Mouse (Mus musculus) urinary bladder, adult 18-20 months (tissue): ENCODE results near the gene Gm49396.

ENCODE experiments used
- DNase-seq, 2 experiments: peaks; one replicate each; pipeline ENCODE4 v3.0.0; 2022; ENCODE audit warnings: low spot score in 2 of 2, mixed read lengths in 2 of 2

The Gm49396 gene

GRCm38 (mm10) chr7:30586455-30587020, 23.4 kb downstream of the Gm49396 start:
- no peak for DNase-seq

- DNase-seq, result peak in 1 of 2 experiments; percentile 73
Measured at GRCm38 (mm10) chr7:30587842-30588667, 24.9 kb downstream of the Gm49396 start.

GRCm38 (mm10) chr7:30588676-30589434, 25.7 kb downstream of the Gm49396 start, which contains the start of gene Kmt2b:
TSS of gene Kmt2b (minus strand) at chr7:30588726.
- peak; percentile 89 to 98 for DNase-seq

- DNase-seq, result peak; percentile 73 to 85
Measured at GRCm38 (mm10) chr7:30589435-30590301, 26.5 kb downstream of the Gm49396 start.

- no peak for DNase-seq
Measured at GRCm38 (mm10) chr7:30590927-30591604, 27.9 kb downstream of the Gm49396 start.

- DNase-seq, result no peak
Measured at GRCm38 (mm10) chr7:30591605-30591951, 28.4 kb downstream of the Gm49396 start.

- no peak for DNase-seq
Measured at GRCm38 (mm10) chr7:30592772-30593423, 29.8 kb downstream of the Gm49396 start.

- DNase-seq, result no peak
Measured at GRCm38 (mm10) chr7:30593579-30594509, 30.7 kb downstream of the Gm49396 start.

- no peak for DNase-seq
Measured at GRCm38 (mm10) chr7:30594510-30595024, 31.4 kb downstream of the Gm49396 start.

- no peak for DNase-seq
Measured at GRCm38 (mm10) chr7:30596093-30596492, 32.9 kb downstream of the Gm49396 start.

GRCm38 (mm10) chr7:30596811-30597210, 33.7 kb downstream of the Gm49396 start:
- no peak for DNase-seq

GRCm38 (mm10) chr7:30598786-30599185, 35.6 kb downstream of the Gm49396 start, which contains the start of gene Zbtb32:
TSS of gene Zbtb32 (minus strand) at chr7:30598909.
- no peak for DNase-seq

GRCm38 (mm10) chr7:30599933-30600353, 36.8 kb downstream of the Gm49396 start:
- DNase-seq, result peak; percentile 75 to 85

- peak; percentile 61 to 86 for DNase-seq
Measured at GRCm38 (mm10) chr7:30600651-30601050, 37.5 kb downstream of the Gm49396 start.

- peak in 1 of 2 experiments; percentile 78 for DNase-seq
Measured at GRCm38 (mm10) chr7:30602583-30602982, 39.4 kb downstream of the Gm49396 start.

GRCm38 (mm10) chr7:30604424-30604823, 41.3 kb downstream of the Gm49396 start:
- DNase-seq, result no peak

- no peak for DNase-seq
Measured at GRCm38 (mm10) chr7:30604944-30605343, 41.8 kb downstream of the Gm49396 start.

GRCm38 (mm10) chr7:30607706-30608309, 44.7 kb downstream of the Gm49396 start:
- no peak for DNase-seq
